Mouse (Mus musculus) small intestine, adult 2 months (tissue): Measurements from ENCODE around the gene Acacb. TPM values are rescaled to one million over a fixed set of nuclear protein-coding genes. Genes with fewer than 3 reads are reported as not detected.

Experiments used
- H3K27ac ChIP-seq: fragments of 200-500 bp; 2 replicates; pipeline ENCODE4 v1.5.1; 2012; ENCODE audit warnings: low read depth, low read length, control low read depth, inconsistent platforms; ENCODE audit not compliant: insufficient read depth
- H3K27me3 ChIP-seq: fragments of 200-500 bp; 2 replicates; pipeline ENCODE4 v1.6.1; 2012; ENCODE audit warnings: mild to moderate bottlenecking, moderate library complexity, low read length, inconsistent platforms; ENCODE audit not compliant: control insufficient read depth, insufficient read depth
- H3K36me3 ChIP-seq: fragments of 200-500 bp; 2 replicates; pipeline ENCODE4 v1.6.1; 2012; ENCODE audit warnings: mild to moderate bottlenecking, low read length, control low read depth, inconsistent platforms; ENCODE audit not compliant: control insufficient read depth, insufficient read depth
- H3K4me1 ChIP-seq: fragments of 200-500 bp; 2 replicates; pipeline ENCODE4 v1.6.1; 2012; ENCODE audit warnings: low read length, inconsistent platforms, mixed read lengths; ENCODE audit not compliant: control insufficient read depth, insufficient read depth, insufficient read length
- H3K4me3 ChIP-seq: fragments of 200-500 bp; 2 replicates; pipeline ENCODE4 v1.5.1; 2012; ENCODE audit warnings: low read depth, mild to moderate bottlenecking, control low read depth, inconsistent platforms, low read length, moderate library complexity
- CTCF ChIP-seq: fragments of 200-500 bp; IDR thresholded peaks from 2 replicates; pipeline ENCODE4 v1.5.1; 2012; ENCODE audit warnings: low read depth, mild to moderate bottlenecking, control low read depth, inconsistent platforms, low read length, moderate library complexity, mixed read lengths; ENCODE audit not compliant: insufficient replicate concordance, insufficient read length; ENCODE audit errors: extremely low read depth
- POLR2A ChIP-seq: fragments of 200-500 bp; IDR thresholded peaks from 2 replicates; pipeline ENCODE4 v1.6.1; 2012; ENCODE audit warnings: low read depth, mild to moderate bottlenecking, control low read depth, inconsistent platforms, low read length, moderate library complexity
- WGBS: fragments of 180-500 bp; shearing (Covaris S2); methylation state at CpG from one replicate; pipeline ENCODE4 v1.1.7; 2018; 5-methylcytosine and 5-hydroxymethylcytosine counted together
- polyA plus RNA-seq: library from polyadenylated mRNA; depleted of rRNA; stranded (reverse); fragments of >200 nt; gene quantifications from 2 replicates; pipeline ENCODE4 v1.2.3, GENCODE M21; 2012; rRNA removed

The Acacb gene
- polyA plus RNA-seq: 3.1 and 5.9 TPM in 2 replicates

DNA sequence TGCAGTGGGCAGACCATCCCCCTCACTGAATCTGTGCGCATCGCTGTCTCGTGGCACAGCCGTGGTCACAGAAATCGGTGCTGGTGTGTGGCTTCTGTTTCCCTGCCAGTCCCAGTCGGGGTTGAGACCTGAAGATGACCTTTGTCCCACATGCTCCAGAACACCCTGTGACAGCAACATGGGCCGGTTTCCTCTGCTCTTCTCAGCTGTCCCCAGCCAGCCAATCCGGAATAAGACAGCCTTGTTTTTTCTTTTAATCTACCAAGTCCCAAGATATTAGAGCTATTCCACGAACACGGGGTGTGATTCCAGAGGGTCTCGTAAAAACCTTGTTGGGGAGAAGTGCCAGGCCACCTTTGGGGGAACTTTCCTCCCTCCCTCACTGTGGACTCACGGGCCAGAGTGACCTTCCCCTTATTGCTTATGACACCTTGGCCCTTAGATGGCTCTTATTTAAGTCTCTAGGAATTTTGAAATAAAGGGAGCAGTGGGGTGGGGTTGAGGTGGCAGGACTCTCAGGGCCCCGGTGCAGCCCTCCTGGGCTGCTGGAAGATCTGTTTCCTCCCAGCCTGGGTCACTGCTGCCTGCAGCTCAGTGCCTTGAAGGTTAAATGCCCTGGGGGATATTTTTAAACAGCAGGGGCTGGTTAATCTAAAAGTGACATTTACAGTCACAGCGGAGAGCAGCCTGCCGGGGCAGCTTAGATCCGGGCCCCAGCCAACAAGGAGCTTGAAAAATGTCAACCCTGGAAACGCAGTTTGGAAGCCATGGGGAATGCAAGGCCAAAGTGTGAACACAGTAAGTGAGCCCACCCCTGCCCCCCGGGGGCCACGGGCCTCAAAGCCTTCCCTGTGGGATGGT, at the start of gene Acacb:
Gene Acacb, plus strand, starts transcription at position 508 of the 861 bp plus-strand sequence.
- Histone ChIP-seq H3K36me3 (no peaks in the 10 kb centered on the region), H3K27ac (0 out of 2 replicates have a peak within 1 kb of the TSS, but pooled peaks have one; percentile 19), H3K4me1 (peaks cover 23% of the 10 kb centered on the region), H3K27me3 (no peaks in the 10 kb centered on the region), H3K4me3 (no peak within 1 kb of the TSS)
- TF ChIP-seq CTCF (no peak), POLR2A (no peak)
- 24% methylated on average over 19 of the region's 19 CpGs for WGBS

DNA sequence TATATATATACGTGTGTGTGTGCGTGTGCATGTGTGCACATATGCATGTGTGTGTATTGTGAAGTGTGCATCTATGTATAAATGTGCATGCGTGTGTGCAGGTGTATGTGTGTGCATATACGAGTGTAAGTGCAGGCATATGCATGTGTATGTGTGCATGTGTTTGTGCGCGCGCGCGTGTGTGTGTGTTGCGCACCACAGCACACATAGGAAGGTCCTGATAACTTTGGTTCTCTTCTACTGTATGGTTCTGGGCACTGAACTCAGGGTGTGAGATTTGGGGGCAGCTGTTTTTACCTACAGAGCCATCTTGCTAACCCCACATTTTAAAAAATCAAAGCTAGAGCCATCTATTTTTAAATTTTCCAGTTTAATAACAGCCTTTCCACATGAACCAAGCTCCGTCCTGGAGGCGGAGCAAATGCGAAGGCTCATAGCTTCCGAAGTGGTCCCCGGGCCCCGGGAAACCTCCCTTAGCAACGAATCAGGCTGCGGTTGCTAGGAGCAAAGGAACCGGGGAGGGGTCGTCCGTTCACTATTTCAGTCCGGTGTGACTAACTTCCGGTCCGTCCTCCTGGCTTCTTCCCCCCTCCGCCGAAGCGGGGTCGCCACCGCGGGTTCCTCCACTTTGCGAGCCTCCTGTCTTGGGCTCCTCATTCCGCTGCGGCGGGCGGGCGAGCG, 46.5 kb upstream of the Acacb start:
- H3K36me3 ChIP-seq: 0 out of 2 replicates have a peak, but pooled peaks cover 3% of the 10 kb centered on the region
- 9% methylated on average over 37 of the region's 37 CpGs for WGBS
- no peaks in the 10 kb centered on the region for H3K27me3 ChIP-seq
- H3K4me3 ChIP-seq: peak overlapping the region; percentile 80
- TF ChIP-seq POLR2A (no peak), CTCF (no peak)
- H3K27ac ChIP-seq: no peak overlapping the region
- peaks cover 7% of the 10 kb centered on the region for H3K4me1 ChIP-seq

DNA sequence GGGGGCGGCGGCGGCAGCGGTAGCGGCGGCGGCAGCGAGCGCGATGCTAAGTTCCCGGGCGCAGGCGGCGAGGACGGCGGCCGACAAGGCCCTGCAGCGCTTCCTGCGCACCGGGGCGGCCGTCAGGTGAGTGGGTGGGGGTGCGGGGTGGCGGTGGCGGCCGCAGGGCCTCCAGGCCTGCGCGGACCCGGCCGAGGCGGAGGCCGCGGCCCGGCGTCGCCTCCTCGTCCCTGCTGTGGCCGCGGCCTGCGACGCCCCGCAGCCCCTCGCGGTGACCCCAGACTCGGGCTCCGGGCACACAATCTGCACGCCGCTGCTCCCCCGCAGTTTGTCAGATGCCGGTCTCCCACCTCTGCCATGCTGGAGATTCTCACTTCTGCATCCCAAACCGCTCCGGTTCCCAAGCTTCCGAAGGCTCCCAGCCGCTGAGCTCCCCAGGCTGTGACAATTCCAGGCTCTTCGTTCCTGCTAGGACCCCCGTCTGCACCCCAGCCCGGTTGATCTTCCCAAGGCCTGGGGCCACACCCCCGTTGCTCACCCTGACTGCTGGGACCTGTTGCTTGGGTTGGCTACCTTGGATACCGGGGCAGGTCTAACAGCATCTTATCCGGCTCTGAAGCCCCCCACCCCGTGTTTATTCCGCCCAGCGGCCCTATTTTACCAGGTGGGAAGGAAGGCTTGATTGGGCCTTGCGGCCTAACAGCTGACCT, 45.8 kb upstream of the Acacb start:
- TF ChIP-seq POLR2A (no peak), CTCF (no peak)
- H3K27ac ChIP-seq: no peak overlapping the region
- 3% methylated on average over 64 of the region's 64 CpGs for WGBS
- no peaks in the 10 kb centered on the region for H3K27me3 ChIP-seq
- H3K4me3 ChIP-seq: peak overlapping the region; percentile 80
- peaks cover 7% of the 10 kb centered on the region for H3K4me1 ChIP-seq
- peaks cover 5% of the 10 kb centered on the region; the same call in 1 of the 2 replicates for H3K36me3 ChIP-seq

DNA sequence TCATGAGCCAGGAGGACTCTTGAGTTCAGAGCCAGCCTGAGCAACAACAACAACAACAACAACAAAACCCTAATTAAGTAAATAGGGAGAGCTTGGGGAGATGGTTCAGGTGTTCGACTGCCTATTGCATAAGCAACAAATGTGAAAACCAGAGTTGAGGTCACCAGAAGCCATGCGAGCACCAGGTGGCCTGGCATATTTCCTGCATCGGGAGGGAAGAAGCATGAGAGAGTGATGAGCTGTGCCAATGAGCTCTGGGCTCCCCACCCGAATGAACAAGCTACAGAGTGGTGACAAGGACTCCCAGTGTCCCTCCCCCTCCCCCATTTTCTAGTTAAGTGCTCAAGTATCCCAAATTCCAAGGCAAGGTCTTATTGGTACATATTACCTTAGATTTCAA, 44.5 kb upstream of the Acacb start:
- TF ChIP-seq CTCF: no peak
- no peak for TF ChIP-seq POLR2A
- H3K27ac ChIP-seq: no peak overlapping the region
- peaks cover 7% of the 10 kb centered on the region for H3K4me1 ChIP-seq
- no peak overlapping the region for H3K4me3 ChIP-seq
- peaks cover 16% of the 10 kb centered on the region; the same call in 1 of the 2 replicates for H3K36me3 ChIP-seq
- 81% methylated on average over 4 of the region's 4 CpGs for WGBS
- H3K27me3 ChIP-seq: no peaks in the 10 kb centered on the region

DNA sequence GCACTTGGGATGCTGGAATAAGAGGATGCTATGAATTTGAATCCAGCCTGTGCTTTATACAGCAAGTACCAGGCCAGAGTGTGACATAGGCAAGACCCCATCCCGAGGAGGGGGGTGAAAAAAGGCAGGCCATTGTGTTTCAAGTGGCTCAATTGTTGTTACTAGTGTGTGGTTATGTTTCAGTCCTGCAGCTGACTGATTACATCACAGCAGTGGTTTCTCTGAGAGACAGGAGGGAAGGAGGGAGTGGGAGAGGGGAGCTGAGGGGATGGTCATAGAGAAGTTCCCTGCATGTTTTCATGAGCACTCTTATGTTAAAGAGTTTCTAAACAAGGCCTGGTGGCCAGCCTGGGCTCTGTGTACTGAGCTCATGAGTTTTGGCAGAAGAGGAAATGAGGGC, 43.5 kb upstream of the Acacb start:
- Histone ChIP-seq H3K36me3 (peaks cover 18% of the 10 kb centered on the region), H3K27me3 (no peaks in the 10 kb centered on the region), H3K27ac (no peak overlapping the region), H3K4me1 (peaks cover 7% of the 10 kb centered on the region), H3K4me3 (no peak overlapping the region)
- TF ChIP-seq POLR2A (no peak), CTCF (no peak)
- WGBS: 67% methylated on average over 1 of the region's 1 CpGs

DNA sequence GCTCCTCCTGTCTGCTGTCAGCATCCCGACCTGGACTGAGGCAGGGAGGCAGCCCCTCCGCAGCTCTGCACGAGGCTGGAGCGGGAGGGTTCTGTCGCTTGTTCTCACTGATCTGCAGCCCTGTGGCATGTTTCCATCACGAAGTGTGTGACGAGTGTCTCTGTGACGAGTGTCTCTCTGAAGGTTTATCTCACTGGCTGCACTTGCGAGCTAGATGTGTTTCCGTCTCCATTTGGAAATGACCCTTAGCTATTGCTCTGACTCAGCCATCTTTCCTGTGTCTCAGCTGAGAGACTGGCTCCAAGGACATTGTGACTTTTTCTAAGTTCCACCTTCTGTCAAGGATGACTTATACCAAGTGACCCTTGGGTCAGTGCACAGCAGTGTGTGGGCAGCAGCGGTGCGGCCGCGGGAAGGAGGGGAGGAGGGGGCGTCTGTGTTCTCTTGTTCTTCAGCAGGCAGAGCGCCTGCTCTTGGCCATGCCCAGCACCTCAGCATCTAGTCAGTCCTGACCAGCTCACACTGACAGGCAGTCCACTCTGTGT, 39.9 kb upstream of the Acacb start:
- no peaks in the 10 kb centered on the region for H3K4me1 ChIP-seq
- no peaks in the 10 kb centered on the region for H3K27me3 ChIP-seq
- H3K27ac ChIP-seq: no peak overlapping the region
- TF ChIP-seq POLR2A (no peak), CTCF (no peak)
- peaks cover 48% of the 10 kb centered on the region for H3K36me3 ChIP-seq
- no peak overlapping the region for H3K4me3 ChIP-seq
- 89% methylated on average over 16 of the region's 16 CpGs for WGBS

DNA sequence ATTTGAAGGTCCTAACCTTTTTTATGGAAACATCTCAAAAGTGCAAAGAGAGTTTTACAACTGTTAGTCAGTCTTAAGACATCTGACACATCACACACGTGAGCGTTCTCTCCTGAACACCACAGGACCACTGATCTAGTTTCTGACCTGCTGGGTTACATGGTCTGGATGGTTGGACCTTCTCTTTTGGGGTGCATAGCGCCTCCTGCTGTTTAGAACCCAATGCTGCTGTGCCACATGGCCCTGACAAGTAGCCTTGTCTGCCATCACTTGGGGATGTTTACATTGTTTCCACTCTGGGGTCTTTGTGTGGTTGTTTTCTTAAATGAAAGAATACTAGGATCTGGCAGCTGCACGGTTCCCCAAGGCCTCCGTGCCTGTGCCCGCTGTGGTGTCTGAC, 33.0 kb upstream of the Acacb start:
- WGBS: 90% methylated on average over 6 of the region's 6 CpGs
- H3K36me3 ChIP-seq: peaks cover 42% of the 10 kb centered on the region

More for the DNA sequence above, 33.0 kb upstream of the Acacb start:
- no peak overlapping the region for H3K27ac ChIP-seq
- TF ChIP-seq CTCF (peak; percentile 25; the same call in 1 of the 2 replicates), POLR2A (no peak)
- no peaks in the 10 kb centered on the region for H3K27me3 ChIP-seq
- no peak overlapping the region for H3K4me3 ChIP-seq
- no peaks in the 10 kb centered on the region for H3K4me1 ChIP-seq
